Mouse (Mus musculus) neural tube, embryonic 14.5 days (tissue): ENCODE data around the gene 4930516K23Rik. TPM values are rescaled to one million over a fixed set of nuclear protein-coding genes. Genes with fewer than 3 reads are reported as not detected.

ENCODE experiments used
- ATAC-seq: fragments of 200-750 bp; cut with Nextera tagmentation; 2 replicates; pipeline ENCODE4 v1.8.0; 2017; ENCODE audit warnings: low read depth, mild to moderate bottlenecking, moderate TSS enrichment, moderate library complexity
- H3K27ac ChIP-seq: fragments of 300-500 bp; sonication (generic); 2 replicates; pipeline ENCODE4 v1.5.1; 2014; ENCODE audit warnings: low read depth, mild to moderate bottlenecking, control low read depth, low read length, moderate library complexity, mixed read lengths
- H3K27me3 ChIP-seq: fragments of 300-500 bp; sonication (generic); 2 replicates; pipeline ENCODE4 v1.6.1; 2014; ENCODE audit warnings: low read length; ENCODE audit not compliant: control insufficient read depth, insufficient read depth
- H3K36me3 ChIP-seq: fragments of 300-500 bp; sonication (generic); 2 replicates; pipeline ENCODE4 v1.6.1; 2014; ENCODE audit warnings: low read length, mixed read lengths; ENCODE audit not compliant: control insufficient read depth, insufficient read depth
- H3K4me1 ChIP-seq: fragments of 300-500 bp; sonication (generic); 2 replicates; pipeline ENCODE4 v1.6.1; 2014; ENCODE audit warnings: low read length; ENCODE audit not compliant: control insufficient read depth, insufficient read depth
- H3K4me2 ChIP-seq: fragments of 300-500 bp; sonication (generic); 2 replicates; pipeline ENCODE4 v1.6.1; 2014; ENCODE audit warnings: mild to moderate bottlenecking, low read depth, low read length, control low read depth
- H3K4me3 ChIP-seq: fragments of 300-500 bp; sonication (generic); 2 replicates; pipeline ENCODE4 v1.5.1; 2014; ENCODE audit warnings: low read depth, low read length, control low read depth, mixed read lengths
- H3K9ac ChIP-seq: fragments of 300-500 bp; sonication (generic); replicated peaks from 2 replicates; pipeline ENCODE4 v1.6.1; 2014; ENCODE audit warnings: low read depth, mild to moderate bottlenecking, control low read depth, low read length, mixed read lengths
- H3K9me3 ChIP-seq: fragments of 300-500 bp; sonication (generic); 2 replicates; pipeline ENCODE4 v1.6.1; 2016; ENCODE audit warnings: low read length; ENCODE audit not compliant: control insufficient read depth
- WGBS: fragments of 180-500 bp; shearing (Covaris S2); extraction: QIAGEN DNeasy Blood & Tissue Kit; methylation state at CpG from one replicate; pipeline ENCODE4 v1.1.7; 2014; 5-methylcytosine and 5-hydroxymethylcytosine counted together
- polyA plus RNA-seq: library from polyadenylated mRNA; unstranded; fragments of >200 nt; fragmentation: Nextera tagmentation; extraction: Ambion mirVana; gene quantifications from 2 replicates; pipeline ENCODE4 v1.2.1, GENCODE M21; 2014

4930516K23Rik gene
- polyA plus RNA-seq, 1 experiment from 2014 or later = not detected

GRCm38 (mm10) chr7:104026978-104027377 is 34.3 kb downstream of the 4930516K23Rik start:
- 84% methylated on average over 3 of the region's 3 CpGs for WGBS
- Histone ChIP-seq H3K4me2 (no peak overlapping the region), H3K9ac (no peak overlapping the region), H3K36me3 (no peaks in the 10 kb centered on the region), H3K27me3 (no peaks in the 10 kb centered on the region), H3K4me3 (no peak overlapping the region), H3K9me3 (no peaks in the 10 kb centered on the region), H3K4me1 (no peaks in the 10 kb centered on the region), H3K27ac (no peak overlapping the region)
- no peak for ATAC-seq

GRCm38 (mm10) chr7:104025473-104025872 is 35.8 kb downstream of the 4930516K23Rik start, which contains the start of gene Olfr640:
Olfr640 (minus strand) TSS chr7:104025573.
- Histone ChIP-seq H3K36me3 (no peaks in the 10 kb centered on the region), H3K9ac (no peak within 1 kb of the TSS), H3K27ac (no peak within 1 kb of the TSS), H3K4me1 (no peaks in the 10 kb centered on the region), H3K9me3 (no peaks in the 10 kb centered on the region), H3K4me3 (no peak within 1 kb of the TSS), H3K4me2 (no peak within 1 kb of the TSS), H3K27me3 (no peaks in the 10 kb centered on the region)
- WGBS = 72% methylated on average over 6 of the region's 6 CpGs
- ATAC-seq = no peak

- no peaks in the 10 kb centered on the region for H3K36me3 ChIP-seq
- H3K4me2 ChIP-seq = no peak overlapping the region
- H3K4me1 ChIP-seq = no peaks in the 10 kb centered on the region
- no peaks in the 10 kb centered on the region for H3K9me3 ChIP-seq
- WGBS = 88% methylated on average over 6 of the region's 6 CpGs
- no peak for ATAC-seq
- H3K4me3 ChIP-seq = no peak overlapping the region
- H3K27me3 ChIP-seq = no peaks in the 10 kb centered on the region
- no peak overlapping the region for H3K27ac ChIP-seq
- H3K9ac ChIP-seq = no peak overlapping the region
Observed at GRCm38 (mm10) chr7:104021651-104022050, 39.6 kb downstream of the 4930516K23Rik start.

GRCm38 (mm10) chr7:104018953-104019352 is 42.3 kb downstream of the 4930516K23Rik start:
- Histone ChIP-seq H3K27me3 (no peaks in the 10 kb centered on the region), H3K4me3 (no peak overlapping the region), H3K36me3 (no peaks in the 10 kb centered on the region), H3K4me1 (no peaks in the 10 kb centered on the region), H3K4me2 (no peak overlapping the region), H3K9ac (no peak overlapping the region), H3K27ac (no peak overlapping the region), H3K9me3 (no peaks in the 10 kb centered on the region)
- no peak for ATAC-seq
- whole genome bisulfite sequencing = 88% methylated on average over 1 of the region's 1 CpGs

DNA sequence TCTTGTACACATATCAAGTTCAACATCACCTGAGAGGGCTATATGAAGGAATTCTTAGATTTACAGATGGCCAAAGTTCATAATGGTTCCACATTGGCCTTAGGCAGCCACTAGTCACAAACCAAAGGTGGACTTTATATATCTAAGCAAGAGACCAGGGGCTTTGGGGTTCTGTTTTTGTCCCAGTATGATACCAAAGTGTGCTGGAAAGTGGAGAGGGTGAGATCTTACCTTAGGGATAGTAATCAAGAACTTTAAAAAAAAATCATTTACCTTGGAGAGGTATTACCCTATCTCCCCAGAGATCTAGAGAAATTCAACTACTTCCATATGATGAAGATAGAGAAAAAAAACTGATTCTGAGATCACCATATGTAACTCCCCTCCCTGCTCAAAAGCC is 44.0 kb downstream of the 4930516K23Rik start, which contains the start of gene Olfr639:
Gene Olfr639 (minus strand): TSS at position 101 of the 400 bp plus-strand sequence.
- no peaks in the 10 kb centered on the region for H3K36me3 ChIP-seq
- ATAC-seq = no peak
- no peak within 1 kb of the TSS for H3K9ac ChIP-seq

More for the DNA sequence above, 44.0 kb downstream of the 4930516K23Rik start, which contains the start of gene Olfr639:
- no peak within 1 kb of the TSS for H3K4me2 ChIP-seq
- H3K27ac ChIP-seq = no peak within 1 kb of the TSS
- no peaks in the 10 kb centered on the region for H3K9me3 ChIP-seq
- no peaks in the 10 kb centered on the region for H3K27me3 ChIP-seq
- H3K4me1 ChIP-seq = no peaks in the 10 kb centered on the region
- no peak within 1 kb of the TSS for H3K4me3 ChIP-seq

Other genes starting within 250 kb of the 4930516K23Rik start
- gene Hbb-bt, start 247.4 kb downstream of the 4930516K23Rik start, polyA plus RNA-seq = 1,217 and 1,461 TPM in 2 replicates
- gene Hbb-bs, start 233.3 kb downstream of the 4930516K23Rik start, polyA plus RNA-seq = 2,922 and 4,105 TPM in 2 replicates
- gene Hbb-bh2, start 220.9 kb downstream of the 4930516K23Rik start, polyA plus RNA-seq = not detected in 2 replicates
- gene Hbb-bh1, start 218.3 kb downstream of the 4930516K23Rik start, polyA plus RNA-seq = 1.5 and 5.1 TPM in 2 replicates
- 261 and 1,449 TPM in 2 replicates for gene Hbb-y, start 208.2 kb downstream of the 4930516K23Rik start, polyA plus RNA-seq
- not detected in 2 replicates for gene Olfr66, start 175.2 kb downstream of the 4930516K23Rik start, polyA plus RNA-seq
- gene Olfr64, start 167.0 kb downstream of the 4930516K23Rik start, polyA plus RNA-seq = not detected in 2 replicates
- gene Olfr65, start 158.0 kb downstream of the 4930516K23Rik start, polyA plus RNA-seq = not detected in 2 replicates
- not detected in 2 replicates for gene Olfr631, start 132.6 kb downstream of the 4930516K23Rik start, polyA plus RNA-seq
- gene Olfr632, start 127.1 kb downstream of the 4930516K23Rik start, polyA plus RNA-seq = not detected in 2 replicates
- not detected in 2 replicates for gene Olfr633, start 117.0 kb downstream of the 4930516K23Rik start, polyA plus RNA-seq
- 0.03 TPM in 1 of 2 replicates, not detected in the other for gene Olfr635, start 90.3 kb downstream of the 4930516K23Rik start, polyA plus RNA-seq
- gene Olfr638, start 62.7 kb downstream of the 4930516K23Rik start, polyA plus RNA-seq = not detected in 2 replicates
- 0.04 TPM in 1 of 2 replicates, not detected in the other for gene Olfr639, start 44.1 kb downstream of the 4930516K23Rik start, polyA plus RNA-seq
- gene Olfr640, start 35.9 kb downstream of the 4930516K23Rik start, polyA plus RNA-seq = not detected in 2 replicates
- gene Olfr641, start 26.0 kb downstream of the 4930516K23Rik start, polyA plus RNA-seq = not detected in 2 replicates
- gene Olfr642, start 8.8 kb downstream of the 4930516K23Rik start, polyA plus RNA-seq = not detected in 2 replicates
- gene Olfr644, start 10.4 kb upstream of the 4930516K23Rik start, polyA plus RNA-seq = not detected in 2 replicates
- gene Olfr645, start 24.0 kb upstream of the 4930516K23Rik start, polyA plus RNA-seq = not detected in 2 replicates
- not detected in 2 replicates for gene Olfr646, start 43.4 kb upstream of the 4930516K23Rik start, polyA plus RNA-seq
- not detected in 2 replicates for gene Ubqln5, start 68.4 kb upstream of the 4930516K23Rik start, polyA plus RNA-seq
- not detected in 2 replicates for gene Olfr643, start 76.0 kb upstream of the 4930516K23Rik start, polyA plus RNA-seq
- not detected in 2 replicates for gene Ubqln3, start 81.8 kb upstream of the 4930516K23Rik start, polyA plus RNA-seq
- not detected in 2 replicates for gene Ubqlnl, start 89.1 kb upstream of the 4930516K23Rik start, polyA plus RNA-seq
- gene Olfm5, start 103.4 kb upstream of the 4930516K23Rik start, polyA plus RNA-seq = not detected in 2 replicates
- 0.37 and 0.78 TPM in 2 replicates for gene Olfr648, start 121.9 kb upstream of the 4930516K23Rik start, polyA plus RNA-seq
- not detected in 2 replicates for gene Olfr649, start 134.5 kb upstream of the 4930516K23Rik start, polyA plus RNA-seq
- gene Trim6, start 157.3 kb upstream of the 4930516K23Rik start, polyA plus RNA-seq = 0.31 and 0.48 TPM in 2 replicates
- 0.60 and 0.73 TPM in 2 replicates for gene Trim34a, start 183.0 kb upstream of the 4930516K23Rik start, polyA plus RNA-seq
- 0.07 and 0.10 TPM in 2 replicates for gene Trim5, start 226.6 kb upstream of the 4930516K23Rik start, polyA plus RNA-seq